7 mouse cellular contexts compared by ENCODE assay signal in genomic region chr10:116950886-116951285, GRCm38 (mm10). TPM values are rescaled to one million over a fixed set of nuclear protein-coding genes. Genes with fewer than 3 reads are reported as not detected.
DNase-seq lines count a peak whose midpoint lies in the region; ATAC-seq and TF ChIP-seq lines count a peak whose summit lies in the region.

No protein-coding gene starts in this region.

- H3K4me3 ChIP-seq in spleen, adult 2 months (ENCODE audit: extremely low read depth, insufficient read depth, insufficient read length), result peak overlapping the region; percentile 86
- H3K4me3 ChIP-seq in embryonic facial prominence, embryonic 15.5 days (replicated peaks), result peak overlapping the region; percentile 80
- peak overlapping the region; percentile 89 for H3K4me3 ChIP-seq in limb, embryonic 12.5 days (replicated peaks)
- peak overlapping the region; percentile 43 for H3K4me3 ChIP-seq in small intestine, adult 2 months (ENCODE audit: low read depth, low read length)

- no peak overlapping the region for H3K27ac ChIP-seq in spleen, adult 2 months (ENCODE audit: insufficient read depth, low read length)
- H3K27ac ChIP-seq in embryonic facial prominence, embryonic 15.5 days (replicated peaks), result no peak overlapping the region
- no peak overlapping the region for H3K27ac ChIP-seq in limb, embryonic 12.5 days
- H3K27ac ChIP-seq in small intestine, adult 2 months (ENCODE audit: insufficient read depth, low read depth, low read length), result no peak overlapping the region

- no peaks in the 10 kb centered on the region for H3K9me3 ChIP-seq in embryonic facial prominence, embryonic 15.5 days (replicated peaks)
- H3K9me3 ChIP-seq in limb, embryonic 12.5 days, result 0 out of 2 replicates have a peak, but pooled peaks cover 5% of the 10 kb centered on the region

- no peaks in the 10 kb centered on the region for H3K36me3 ChIP-seq in spleen, adult 2 months (ENCODE audit: control insufficient read depth, insufficient read depth, low read length)
- no peaks in the 10 kb centered on the region for H3K36me3 ChIP-seq in embryonic facial prominence, embryonic 15.5 days
- no peaks in the 10 kb centered on the region for H3K36me3 ChIP-seq in limb, embryonic 12.5 days
- H3K36me3 ChIP-seq in small intestine, adult 2 months (ENCODE audit: control insufficient read depth, insufficient read depth, low read length), result no peaks in the 10 kb centered on the region

- TF ChIP-seq CTCF in spleen, adult 2 months (IDR thresholded peaks at IDR 0.05; ENCODE audit: extremely low read depth, insufficient read depth, insufficient read length, insufficient replicate concordance), result no peak
- TF ChIP-seq CTCF in small intestine, adult 2 months (IDR thresholded peaks at IDR 0.05; ENCODE audit: extremely low read depth, insufficient read length, insufficient replicate concordance, low read depth, low read length), result no peak

- no peaks in the 10 kb centered on the region for H3K27me3 ChIP-seq in spleen, adult 2 months (ENCODE audit: control insufficient read depth, insufficient read depth, low read length)
- no peaks in the 10 kb centered on the region for H3K27me3 ChIP-seq in embryonic facial prominence, embryonic 15.5 days
- no peaks in the 10 kb centered on the region for H3K27me3 ChIP-seq in limb, embryonic 12.5 days
- no peaks in the 10 kb centered on the region for H3K27me3 ChIP-seq in small intestine, adult 2 months (ENCODE audit: control insufficient read depth, insufficient read depth, low read length)

- WGBS in spleen, adult 2 months, result 19% methylated on average over 5 of the region's 5 CpGs
- 23% methylated on average over 5 of the region's 5 CpGs for WGBS in embryonic facial prominence, embryonic 15.5 days
- WGBS in limb, embryonic 12.5 days, result 19% methylated on average over 5 of the region's 5 CpGs
- WGBS in small intestine, adult 2 months, result 14% methylated on average over 5 of the region's 5 CpGs

- H3K9ac ChIP-seq in embryonic facial prominence, embryonic 15.5 days, result no peak overlapping the region
- H3K9ac ChIP-seq in limb, embryonic 12.5 days (replicated peaks), result no peak overlapping the region; the same call in 1 of the 2 replicates

- DNase-seq in spleen, adult 2 months (ENCODE audit: low read depth in 1 of 2, low spot score in 2 of 2), result no peak
- no peak for DNase-seq in spleen, postnatal 36 days (ENCODE audit: low spot score in 2 of 2)
- no peak for DNase-seq in kidney, adult 9 months
- no peak for DNase-seq in thymus, postnatal 4 days

- TF ChIP-seq POLR2A in spleen, adult 2 months (IDR thresholded peaks at IDR 0.05; ENCODE audit: low read depth, low read length), result no peak
- no peak for TF ChIP-seq POLR2A in small intestine, adult 2 months (IDR thresholded peaks at IDR 0.05; ENCODE audit: low read depth, low read length)

- ATAC-seq in embryonic facial prominence, embryonic 15.5 days (ENCODE audit: insufficient number of reproducible peaks, low FRiP score, low TSS enrichment, low read depth), result no peak
- ATAC-seq in limb, embryonic 12.5 days (ENCODE audit: insufficient number of reproducible peaks, insufficient read depth, low FRiP score, low TSS enrichment, low read depth), result no peak

- H3K4me1 ChIP-seq in spleen, adult 2 months (ENCODE audit: control insufficient read depth, insufficient read depth, insufficient read length), result peaks cover 3% of the 10 kb centered on the region
- peaks cover 21% of the 10 kb centered on the region for H3K4me1 ChIP-seq in embryonic facial prominence, embryonic 15.5 days
- peaks cover 35% of the 10 kb centered on the region for H3K4me1 ChIP-seq in limb, embryonic 12.5 days (replicated peaks)
- H3K4me1 ChIP-seq in small intestine, adult 2 months (ENCODE audit: control insufficient read depth, insufficient read depth, insufficient read length, low read length), result peaks cover 8% of the 10 kb centered on the region; the same call in 1 of the 2 replicates

- H3K4me2 ChIP-seq in embryonic facial prominence, embryonic 15.5 days (replicated peaks), result peak overlapping the region; percentile 76
- H3K4me2 ChIP-seq in limb, embryonic 12.5 days, result peak overlapping the region; percentile 75

RNA-seq across cellular contexts. Expression of gene Rab3ip, which starts 0.3 kb away (rescaled TPM):
- 34.3 and 69.3 TPM in 2 replicates for polyA plus RNA-seq in spleen, adult 2 months (2012; rRNA removed)
- 33.1 and 36.0 TPM in 2 replicates for polyA plus RNA-seq in embryonic facial prominence, embryonic 15.5 days (2015; fragmentation: Nextera tagmentation; extraction: Ambion mirVana)
- polyA plus RNA-seq in limb, embryonic 12.5 days (2016; fragmentation: Nextera tagmentation; extraction: Ambion mirVana), result 41.9 and 44.4 TPM in 2 replicates
- polyA plus RNA-seq in small intestine, adult 2 months (2012; rRNA removed), result 134 and 169 TPM in 2 replicates

RNA-seq across cellular contexts. Expression of gene Gm10271, which starts 21.5 kb away (rescaled TPM):
- polyA plus RNA-seq in spleen, adult 2 months (2012; rRNA removed), result not detected in 2 replicates
- not detected in 2 replicates for polyA plus RNA-seq in embryonic facial prominence, embryonic 15.5 days (2015; fragmentation: Nextera tagmentation; extraction: Ambion mirVana)
- not detected in 2 replicates for polyA plus RNA-seq in limb, embryonic 12.5 days (2016; fragmentation: Nextera tagmentation; extraction: Ambion mirVana)
- polyA plus RNA-seq in small intestine, adult 2 months (2012; rRNA removed), result not detected in 2 replicates

RNA-seq across cellular contexts. Expression of gene Best3, which starts 35.2 kb away (rescaled TPM):
- polyA plus RNA-seq in spleen, adult 2 months (2012; rRNA removed), result 0.07 and 0.09 TPM in 2 replicates
- polyA plus RNA-seq in embryonic facial prominence, embryonic 15.5 days (2015; fragmentation: Nextera tagmentation; extraction: Ambion mirVana), result 2.2 and 2.8 TPM in 2 replicates
- 0.35 and 0.48 TPM in 2 replicates for polyA plus RNA-seq in limb, embryonic 12.5 days (2016; fragmentation: Nextera tagmentation; extraction: Ambion mirVana)
- polyA plus RNA-seq in small intestine, adult 2 months (2012; rRNA removed), result 0.08 TPM in 1 of 2 replicates, not detected in the other

RNA-seq across cellular contexts. Expression of gene Myrfl, which starts 54.2 kb away (rescaled TPM):
- polyA plus RNA-seq in spleen, adult 2 months (2012; rRNA removed), result 0.02 TPM in 1 of 2 replicates, not detected in the other
- polyA plus RNA-seq in embryonic facial prominence, embryonic 15.5 days (2015; fragmentation: Nextera tagmentation; extraction: Ambion mirVana), result 0.12 and 0.24 TPM in 2 replicates
- polyA plus RNA-seq in limb, embryonic 12.5 days (2016; fragmentation: Nextera tagmentation; extraction: Ambion mirVana), result 0.09 and 0.10 TPM in 2 replicates
- 5.1 and 22.8 TPM in 2 replicates for polyA plus RNA-seq in small intestine, adult 2 months (2012; rRNA removed)
